Mouse (Mus musculus) gastrocnemius, postnatal 10 days (tissue): ENCODE results near the gene Bmp6. TPM values are rescaled to one million over a fixed set of nuclear protein-coding genes. Genes with fewer than 3 reads are reported as not detected.

Source experiments
- DNase-seq: peaks from one replicate; pipeline ENCODE4 v3.0.0; 2021; ENCODE audit warnings: mixed read lengths
- total RNA-seq, 2 experiments: library from RNA; stranded (reverse); gene quantifications; 2 replicates each; pipeline ENCODE4 v1.2.3; 2021

Bmp6 gene
- total RNA-seq, 2 experiments from 2014 or later = 7.6 to 9.3 TPM

DNA sequence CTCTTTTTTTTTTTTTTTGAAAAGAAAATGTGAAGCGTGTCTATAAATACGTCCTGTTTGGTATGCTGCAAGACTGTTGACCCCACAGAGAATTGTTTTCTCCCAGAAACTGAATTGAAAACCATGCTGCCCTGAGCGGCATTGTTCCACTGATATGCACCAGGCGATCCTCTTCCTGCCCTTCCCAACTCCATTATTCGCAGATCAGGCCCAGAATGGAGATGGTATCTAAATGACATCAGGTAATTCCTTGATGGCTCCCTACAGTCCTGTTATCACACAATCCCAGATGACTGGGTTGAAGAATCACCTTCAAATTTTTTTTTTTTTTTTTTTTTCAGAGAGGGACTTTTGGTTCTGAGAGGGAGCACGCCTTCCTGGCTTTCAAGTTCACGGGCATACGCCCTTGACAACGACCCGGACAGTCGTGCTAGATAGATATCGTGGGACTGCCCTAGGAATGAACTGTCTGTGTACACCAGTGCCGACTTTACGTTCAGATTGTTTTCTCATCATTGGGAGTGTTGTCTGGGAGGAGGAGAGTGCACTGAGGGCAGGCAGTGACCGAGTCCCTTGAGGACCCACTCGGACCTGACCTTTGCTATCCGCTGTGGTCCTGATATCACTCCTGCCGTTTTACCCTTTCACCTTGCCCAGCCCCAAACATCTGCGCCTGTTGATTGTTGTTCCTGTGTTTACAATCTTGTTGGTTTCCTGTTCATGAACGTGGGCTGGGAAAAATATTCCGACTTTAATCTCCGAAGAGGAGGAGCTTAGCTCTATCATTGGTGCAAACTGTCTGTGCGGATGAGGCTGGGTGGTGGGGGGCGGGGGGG, 8.7 kb downstream of the Bmp6 start:
- no peak for DNase-seq

DNA sequence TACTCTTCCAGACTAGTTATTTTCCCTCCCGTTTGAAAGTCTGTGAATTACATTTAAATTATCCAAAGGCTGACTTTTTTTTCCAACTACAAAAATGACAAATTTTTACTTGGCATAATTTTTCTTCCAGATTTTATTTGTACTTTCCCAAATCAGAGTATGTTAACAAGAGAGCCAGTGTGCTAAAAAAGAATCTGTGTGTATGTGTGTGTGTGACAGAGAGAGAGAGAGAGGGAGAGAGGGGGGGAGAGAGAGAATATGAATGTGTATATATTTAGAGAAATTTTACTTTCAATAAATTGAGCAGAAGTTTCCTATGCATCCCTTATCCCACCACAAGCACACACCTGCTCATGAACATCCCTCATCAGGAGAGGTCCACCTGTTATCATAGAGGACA, 9.4 kb downstream of the Bmp6 start:
- no peak for DNase-seq

DNA sequence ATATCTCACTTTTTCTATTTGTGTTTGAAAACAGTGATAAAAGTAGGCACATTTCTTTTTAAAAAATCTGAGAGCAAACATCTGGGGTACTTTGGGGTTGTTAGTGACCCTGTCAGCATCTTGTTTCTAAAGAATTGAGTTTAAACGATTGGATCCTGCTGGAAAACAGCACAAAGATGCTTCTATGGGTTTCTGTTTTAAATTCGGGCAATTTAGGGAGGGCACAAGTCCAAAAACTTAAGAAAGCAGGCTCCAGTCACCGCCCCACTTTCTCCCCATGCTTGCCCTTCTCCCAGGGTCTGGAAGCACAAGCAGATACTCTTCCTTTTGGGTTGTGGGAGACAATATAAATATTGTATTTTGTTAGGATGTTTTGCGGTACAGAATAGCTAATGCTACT, 14.1 kb downstream of the Bmp6 start:
- DNase-seq = no peak

DNA sequence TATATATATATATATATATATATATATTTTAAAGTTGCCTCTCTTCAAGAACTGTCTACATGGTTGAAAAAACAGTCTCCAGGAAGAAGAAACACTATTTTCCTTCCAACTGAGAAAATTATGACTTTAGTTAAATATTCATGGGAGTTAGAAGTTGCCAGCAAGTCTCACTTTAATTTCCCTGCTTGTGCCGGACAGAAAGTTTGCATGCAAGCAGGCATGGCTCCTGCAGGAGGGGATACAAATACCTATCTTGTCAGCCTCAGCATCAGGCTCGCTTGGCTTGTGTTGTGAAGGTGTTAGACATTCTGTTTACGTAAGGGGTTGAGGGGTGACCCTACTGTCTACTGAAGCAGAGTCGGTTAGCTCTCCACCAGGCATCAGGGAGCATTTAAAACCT, 17.8 kb downstream of the Bmp6 start:
- no peak for DNase-seq

DNA sequence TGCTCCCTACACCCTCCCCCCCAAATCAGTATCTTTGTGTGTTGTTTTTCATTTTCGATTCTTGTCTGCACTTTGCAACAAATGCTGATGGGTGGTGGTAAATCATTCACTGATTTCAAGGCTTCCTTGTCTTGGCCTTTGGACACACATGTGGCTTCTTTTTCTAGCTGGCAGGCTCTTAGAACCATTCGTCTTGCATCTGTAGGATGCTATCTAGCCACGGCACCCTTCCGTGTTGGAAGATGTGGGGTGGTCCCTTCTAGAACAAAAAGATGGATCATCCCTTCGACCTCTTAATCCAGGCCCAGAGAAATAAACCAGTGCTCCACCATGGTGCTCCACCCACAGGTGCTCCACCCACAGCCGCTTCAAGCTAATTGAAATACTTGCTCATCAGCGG, 19.0 kb downstream of the Bmp6 start:
- no peak for DNase-seq

DNA sequence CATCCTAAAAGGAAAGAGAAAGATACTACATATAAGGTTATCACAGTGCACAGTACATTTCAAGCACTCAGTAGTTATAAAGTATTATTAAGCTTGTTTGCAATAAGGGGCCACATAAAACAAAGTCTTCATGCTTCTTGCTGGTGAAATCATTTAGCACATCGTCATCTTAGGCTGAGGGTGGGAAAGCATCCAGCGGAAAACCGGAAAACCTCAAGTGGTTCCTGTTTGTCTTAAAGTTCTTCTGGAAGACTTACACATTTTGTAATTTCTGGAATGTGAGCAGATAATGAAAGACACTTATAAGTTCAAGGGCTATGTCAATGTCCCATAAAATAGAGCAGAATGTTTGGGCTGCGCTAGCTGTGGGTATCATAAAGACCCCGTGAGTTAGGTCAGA, 24.7 kb downstream of the Bmp6 start:
- DNase-seq = no peak

DNA sequence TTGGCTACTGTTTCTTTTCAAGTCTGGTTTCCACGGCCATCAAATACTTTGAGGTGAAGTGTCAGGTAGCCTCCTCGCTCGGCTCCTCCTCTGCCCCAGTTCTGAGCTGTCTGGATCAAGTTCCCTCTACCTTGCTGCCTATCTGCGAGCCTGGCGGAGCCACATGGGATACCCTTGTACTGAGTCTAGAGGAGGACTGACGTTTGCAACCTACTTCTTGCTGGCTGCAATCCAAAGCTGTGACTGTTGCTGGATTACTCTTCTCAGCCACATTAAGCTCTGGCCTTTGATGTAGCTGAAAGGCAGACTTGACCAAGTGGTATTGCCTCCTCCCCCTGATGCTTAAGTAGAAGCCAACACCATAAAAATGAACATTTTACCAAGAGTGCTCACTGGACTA, 31.2 kb downstream of the Bmp6 start:
- no peak for DNase-seq

DNA sequence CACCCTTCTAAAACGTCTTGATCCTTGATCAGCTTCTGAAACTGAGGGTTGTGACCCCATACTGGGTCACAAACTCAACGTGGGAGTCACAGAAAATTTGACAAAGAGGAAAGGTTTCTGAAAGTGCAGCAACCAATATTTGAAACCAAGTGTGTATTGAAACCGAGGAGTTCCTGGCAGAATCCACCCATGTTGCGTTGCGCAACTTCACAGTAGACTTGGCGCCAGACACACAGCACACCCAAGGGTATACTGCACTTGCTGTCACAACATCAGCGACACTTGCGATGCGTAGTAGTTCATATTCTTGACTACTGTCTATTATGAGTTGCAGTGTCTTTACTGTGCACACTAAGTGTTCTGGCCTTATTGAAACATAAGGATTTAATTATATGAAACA, 32.4 kb downstream of the Bmp6 start:
- no peak for DNase-seq

DNA sequence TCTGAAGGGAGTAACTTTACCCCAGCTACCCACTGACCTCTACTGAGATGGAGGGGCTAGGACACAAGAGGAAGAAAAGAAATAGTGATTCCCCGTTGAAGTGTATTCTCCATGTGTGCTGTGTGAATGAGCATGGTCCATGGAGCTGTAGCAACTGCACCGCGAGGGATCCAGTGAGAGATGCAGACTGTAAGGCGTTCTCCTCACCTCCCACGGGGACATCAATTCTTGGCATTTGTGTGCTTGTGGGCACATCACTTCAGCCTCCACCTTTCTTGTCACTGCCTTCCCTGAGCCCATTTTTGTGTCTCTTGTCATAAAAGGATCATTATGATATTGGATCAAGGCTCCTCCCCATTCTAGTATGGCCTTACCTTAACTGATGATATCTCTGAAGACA, 34.9 kb downstream of the Bmp6 start:
- DNase-seq = no peak

DNA sequence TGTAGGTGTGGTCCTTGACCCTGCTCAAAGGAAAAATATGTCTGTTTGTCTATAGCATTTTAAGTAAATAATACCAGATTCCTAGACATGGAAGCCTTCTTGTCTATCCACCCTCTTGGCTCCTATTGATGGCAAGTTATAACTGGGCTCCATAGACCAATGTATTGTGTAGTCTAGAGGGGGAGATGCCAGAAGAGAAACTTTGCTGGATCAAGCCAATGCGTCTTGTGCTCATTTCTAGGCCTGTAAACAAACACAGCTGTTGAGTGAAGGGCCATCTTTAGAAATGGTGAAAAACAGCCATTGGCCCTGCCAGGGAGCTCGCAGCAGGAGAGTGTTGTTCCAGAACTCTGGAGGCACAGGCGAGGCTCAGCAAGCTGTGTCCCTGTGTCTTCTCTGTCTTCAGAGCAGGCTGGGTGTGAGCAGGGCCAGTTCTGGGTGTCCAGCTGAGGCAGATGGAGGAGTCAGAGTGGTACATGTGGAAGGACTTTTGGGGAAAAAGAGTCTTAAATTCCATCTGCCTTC, 41.2 kb downstream of the Bmp6 start:
- no peak for DNase-seq

DNA sequence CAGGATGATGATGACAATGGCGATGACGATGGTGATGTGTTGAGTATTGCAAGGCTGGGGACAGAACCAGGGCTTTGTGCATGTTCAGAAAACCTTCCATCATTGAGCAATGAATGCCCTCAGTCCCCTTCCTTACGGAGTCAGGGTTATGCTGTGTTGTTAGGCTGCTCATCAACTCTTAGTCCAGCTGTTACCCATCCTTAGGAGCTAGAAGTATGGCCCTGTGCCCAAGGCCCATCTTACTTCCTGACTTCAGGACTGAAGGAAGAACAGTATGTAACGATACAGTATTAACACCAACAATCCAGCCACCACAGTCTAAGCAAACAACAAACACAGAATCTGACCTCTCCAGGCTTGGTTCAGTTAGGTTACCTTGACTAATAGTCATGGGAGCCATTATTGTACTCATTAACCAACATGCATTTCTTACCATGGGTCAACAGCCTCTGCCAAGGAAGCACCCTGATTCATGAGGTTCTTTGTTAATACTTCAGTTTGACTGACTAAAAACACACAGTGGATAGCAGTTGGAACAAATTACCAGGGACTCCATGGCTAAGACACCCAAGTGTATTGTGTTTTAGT, 42.6 kb downstream of the Bmp6 start:
- DNase-seq = no peak

DNA sequence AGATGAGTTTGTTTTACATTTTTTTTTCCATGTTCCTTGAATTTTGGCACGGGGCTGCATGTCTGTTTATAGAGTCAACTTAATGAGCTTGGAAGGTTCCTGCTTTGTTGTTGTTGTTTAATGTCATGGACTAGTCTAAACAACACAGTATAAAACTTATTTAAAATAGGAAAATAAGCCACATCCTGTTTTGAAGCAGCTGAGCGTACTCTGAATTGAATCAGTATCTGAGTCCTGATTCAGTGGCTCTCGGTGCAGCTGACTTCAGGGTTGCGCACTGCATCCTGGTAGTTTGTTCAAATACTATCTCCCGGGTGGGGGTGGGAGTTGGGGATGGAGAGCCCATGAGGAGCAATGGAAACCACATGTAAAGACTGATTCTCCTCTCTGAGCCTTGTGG, 48.5 kb downstream of the Bmp6 start:
- no peak for DNase-seq

DNA sequence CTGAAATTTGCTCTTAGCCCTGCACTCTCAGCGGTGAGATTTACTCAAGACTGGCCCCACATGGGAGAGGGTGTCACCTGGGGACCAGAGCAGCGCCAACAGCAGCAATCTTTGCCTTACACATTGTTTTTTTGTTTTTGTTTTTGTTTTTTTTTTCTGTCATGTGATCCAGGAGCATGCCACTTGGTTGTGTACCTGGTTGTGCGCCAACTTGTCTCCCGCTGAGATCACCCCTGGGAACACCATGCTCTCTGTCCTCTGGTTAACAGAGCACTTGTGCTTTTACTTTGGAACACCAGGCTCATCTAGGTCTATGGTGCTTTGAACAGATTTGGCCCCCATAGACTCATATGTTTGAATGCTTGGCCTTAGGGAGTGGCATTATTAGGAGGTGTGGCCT, 50.1 kb downstream of the Bmp6 start:
- no peak for DNase-seq

DNA sequence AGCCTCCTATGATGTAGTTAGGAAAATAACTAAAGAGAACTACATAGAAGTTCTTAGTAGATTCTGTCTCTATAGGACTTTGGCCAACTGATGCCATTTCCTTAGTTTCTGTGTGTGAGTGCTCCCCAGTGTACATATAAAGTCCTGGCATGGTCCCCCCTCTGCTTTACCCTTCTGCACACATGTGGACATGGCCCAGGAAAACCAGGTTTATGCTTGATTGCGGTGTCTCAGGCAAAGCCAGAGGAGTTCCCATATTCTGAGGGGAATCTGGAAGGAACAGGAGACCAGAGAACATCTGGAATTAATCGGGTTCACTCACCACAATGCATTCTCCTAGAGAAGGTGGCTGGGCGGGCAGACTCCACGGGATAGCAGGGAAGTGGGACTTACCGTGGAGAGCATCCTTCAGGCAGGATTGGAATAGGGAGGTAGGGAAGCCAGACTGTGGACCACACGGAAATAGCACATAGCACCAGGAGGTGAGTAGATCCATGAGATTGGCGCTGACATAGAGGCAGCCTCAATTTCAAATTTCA, 52.2 kb downstream of the Bmp6 start:
- no peak for DNase-seq

DNA sequence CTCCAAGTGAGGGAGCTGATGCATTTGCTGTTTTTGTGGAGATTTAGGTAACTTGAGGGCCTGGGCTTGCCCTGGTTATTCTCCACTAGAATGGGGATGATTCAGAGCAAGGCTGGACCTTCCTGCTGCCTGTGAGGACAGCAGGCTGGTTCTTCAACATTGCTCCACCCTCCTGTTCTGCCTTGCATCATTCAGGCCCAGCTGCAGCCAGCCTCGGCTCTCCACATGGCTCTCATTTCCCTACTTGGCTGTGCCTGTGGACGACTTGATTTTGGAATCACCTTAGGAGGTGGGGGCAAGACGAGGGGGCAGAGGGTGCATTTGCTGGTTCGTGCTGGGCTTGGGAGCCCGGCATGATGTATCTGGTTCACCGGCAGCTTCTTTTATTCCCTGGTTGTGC, 53.8 kb downstream of the Bmp6 start:
- no peak for DNase-seq

DNA sequence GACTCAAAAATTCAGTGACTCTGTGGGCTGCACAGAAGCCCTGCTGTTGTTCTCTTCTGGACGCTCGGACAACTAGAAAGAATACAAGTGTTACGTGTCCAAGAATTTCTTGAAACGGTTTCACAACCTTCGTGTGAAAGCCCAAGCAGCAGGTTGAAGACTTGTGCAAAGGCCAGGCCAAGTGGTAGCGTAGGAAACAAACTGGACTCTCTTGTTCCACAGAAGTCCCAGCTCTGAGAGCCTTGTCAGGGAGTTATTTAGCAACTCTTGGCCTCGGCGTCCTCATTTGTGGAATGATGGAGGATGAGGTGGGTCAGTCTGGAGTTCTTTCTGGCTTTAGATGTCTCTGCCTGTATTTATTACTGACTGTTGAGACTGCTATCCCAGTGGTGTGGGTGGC, 55.8 kb downstream of the Bmp6 start:
- DNase-seq = no peak

DNA sequence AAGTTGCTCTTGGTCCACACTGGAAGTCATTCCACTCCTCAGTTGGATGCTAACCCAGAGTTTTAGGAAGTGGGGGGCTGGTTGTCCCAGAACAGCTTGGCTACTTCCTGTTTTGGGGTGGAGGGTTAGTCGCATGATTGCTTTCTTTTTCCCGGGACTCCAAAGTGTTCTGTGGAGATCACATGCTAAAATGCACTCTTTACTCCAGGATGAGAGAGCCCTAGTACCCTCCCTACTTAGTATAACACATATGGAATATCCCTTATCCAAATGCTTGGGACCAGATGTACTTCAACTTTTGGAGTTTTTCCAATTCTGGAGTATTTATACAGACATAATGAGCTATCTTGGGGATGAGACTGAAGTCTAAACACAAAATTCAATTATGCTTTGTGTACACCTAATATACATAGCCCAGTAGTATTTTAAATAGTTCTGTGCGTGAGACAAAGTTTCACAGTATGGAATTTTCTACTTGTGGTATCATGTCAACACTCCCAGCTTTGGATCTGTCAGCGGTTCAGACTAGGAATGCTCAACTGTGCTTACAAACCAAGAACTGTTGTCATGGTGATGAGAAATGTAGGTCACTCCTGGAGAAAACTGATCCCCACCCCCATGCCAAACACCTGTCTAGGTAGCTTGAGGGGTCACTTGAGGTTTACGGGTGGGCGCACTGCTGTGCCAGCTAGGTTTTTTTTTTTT, 62.9 kb downstream of the Bmp6 start:
- no peak for DNase-seq

DNA sequence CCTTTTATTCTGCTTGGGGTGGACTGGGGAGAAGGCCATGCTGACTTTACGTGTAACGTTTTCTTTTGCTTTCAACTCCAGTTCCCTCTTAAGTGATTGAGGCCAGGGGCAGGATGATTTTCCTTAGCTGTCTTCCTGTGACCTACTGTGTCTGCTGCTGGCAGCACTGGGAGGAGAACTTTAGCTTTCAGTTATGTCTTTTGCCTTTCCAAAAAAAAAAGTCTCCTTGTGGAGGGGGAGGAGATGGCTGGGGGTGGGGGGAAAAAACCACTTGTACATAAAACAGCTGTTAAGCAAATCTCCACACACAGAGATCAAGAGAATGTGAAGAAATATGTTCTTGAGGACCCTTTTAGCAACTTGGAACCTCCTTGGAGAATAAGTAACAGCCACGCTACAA, 63.7 kb downstream of the Bmp6 start:
- DNase-seq = no peak

DNA sequence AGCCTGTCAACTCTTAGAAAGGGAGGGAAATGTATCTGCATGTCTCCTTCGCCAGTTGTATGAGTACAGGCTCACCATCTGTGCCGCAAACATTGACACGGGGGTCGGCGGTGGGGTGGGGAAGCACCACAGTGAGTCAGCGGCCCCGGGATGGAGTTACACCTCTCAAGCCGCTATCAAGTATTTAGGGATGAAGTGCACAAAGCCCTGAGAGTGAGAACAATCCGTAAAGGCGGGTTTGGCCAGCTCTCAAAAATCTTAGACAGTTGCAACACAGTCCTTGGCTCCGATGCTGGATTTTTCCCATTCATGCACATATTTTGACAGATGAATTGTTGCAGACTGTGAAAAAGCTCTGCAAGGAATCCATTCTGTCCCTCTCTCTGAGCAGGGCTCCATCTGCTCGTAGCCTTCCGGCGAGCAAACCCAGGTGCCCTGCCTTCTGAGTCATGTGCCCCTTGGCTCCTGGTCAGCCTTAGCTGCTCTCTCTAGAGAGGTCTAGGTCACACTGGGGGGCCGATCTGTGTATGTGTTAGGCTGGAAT, 65.5 kb downstream of the Bmp6 start:
- peak; percentile 60 for DNase-seq

DNA sequence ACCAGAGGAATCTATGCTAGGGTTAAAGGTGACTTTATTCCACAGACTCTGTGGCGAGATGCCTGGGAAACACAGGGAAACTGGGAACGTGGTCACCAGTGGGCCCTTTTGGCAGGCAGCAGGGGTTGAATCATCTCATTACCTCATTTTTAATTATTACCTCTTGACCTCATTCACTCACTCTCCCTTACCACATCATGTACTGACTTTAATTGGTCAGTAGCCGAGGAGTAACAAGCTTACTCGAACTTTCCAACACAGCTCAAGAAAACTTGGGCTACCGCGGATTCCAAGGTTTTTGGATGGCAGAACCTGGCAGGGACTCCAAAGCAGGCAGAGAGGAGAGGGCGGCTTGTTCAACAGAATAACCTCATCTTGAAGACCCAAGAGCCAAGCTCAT, 74.9 kb downstream of the Bmp6 start:
- DNase-seq = no peak

DNA sequence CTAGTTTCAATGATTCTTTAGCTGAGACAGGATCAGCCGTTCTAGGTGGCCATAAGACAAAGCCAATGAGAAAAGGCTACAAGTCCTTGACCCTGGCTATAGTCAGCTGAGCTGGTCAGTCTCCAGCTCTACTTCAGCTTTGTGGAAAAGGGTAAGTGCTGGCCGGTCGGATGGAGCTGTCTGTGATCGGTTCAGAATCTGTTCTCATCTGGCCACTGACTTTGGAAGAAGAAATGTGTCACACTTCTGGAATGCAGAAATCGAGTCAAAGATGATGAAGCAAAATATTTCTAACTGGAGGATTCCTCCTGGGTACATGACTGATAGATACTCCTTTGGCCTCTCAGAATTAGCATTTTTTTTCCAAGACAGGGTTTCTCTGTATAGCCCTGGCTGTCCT, 77.6 kb downstream of the Bmp6 start:
- no peak for DNase-seq

DNA sequence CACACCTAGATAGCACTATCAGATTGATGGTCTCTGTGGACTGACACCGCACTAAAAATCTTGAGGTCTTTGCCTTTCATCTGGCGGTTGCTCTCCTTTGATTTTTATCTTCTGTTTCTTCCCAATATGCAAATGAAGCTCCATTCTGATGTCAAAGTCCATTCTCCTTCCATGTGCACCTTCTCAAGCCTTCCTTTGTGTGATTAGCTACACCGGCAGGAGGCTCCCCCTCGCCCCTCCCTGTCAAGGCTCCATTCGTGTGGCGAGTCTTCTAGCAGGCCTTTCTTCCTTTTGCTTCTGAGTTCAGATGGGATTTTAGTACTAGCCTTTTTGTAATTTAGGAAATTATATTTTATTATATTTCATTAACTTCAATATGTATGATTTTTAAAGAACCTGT, 80.4 kb downstream of the Bmp6 start:
- DNase-seq = no peak

DNA sequence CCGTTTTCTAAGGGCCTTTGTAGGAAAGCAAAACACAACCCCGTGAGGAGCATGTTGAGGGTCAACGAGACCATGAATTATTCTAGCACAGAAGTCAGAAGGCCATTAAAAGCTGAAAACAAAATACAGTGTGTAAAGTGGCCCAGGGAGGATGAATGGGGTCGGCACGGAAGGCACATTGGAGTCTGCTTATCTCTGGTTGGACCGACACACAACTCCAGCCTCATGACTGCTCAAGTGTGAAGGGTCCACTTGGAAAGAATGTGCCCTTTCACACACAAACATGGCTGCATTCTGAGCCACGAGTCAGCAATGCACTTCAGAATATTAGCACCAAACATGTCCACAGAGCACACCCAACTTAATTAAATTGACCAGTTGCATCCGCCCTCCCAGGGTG, 84.8 kb downstream of the Bmp6 start:
- no peak for DNase-seq
